Mouse (Mus musculus) frontal cortex, postnatal 36 days (tissue): Measurements from ENCODE around the gene Exoc6.
"Not testable (repeated sequence)": the region's sequence is repeated elsewhere in the genome, so short reads cannot be mapped to it uniquely, and the experiment has no call there.

ENCODE experiments used
- DNase-seq, 2 experiments: peaks; one replicate each; pipeline ENCODE4 v3.0.0; 2022; ENCODE audit warnings: low spot score in 2 of 2

Gene Exoc6

DNA sequence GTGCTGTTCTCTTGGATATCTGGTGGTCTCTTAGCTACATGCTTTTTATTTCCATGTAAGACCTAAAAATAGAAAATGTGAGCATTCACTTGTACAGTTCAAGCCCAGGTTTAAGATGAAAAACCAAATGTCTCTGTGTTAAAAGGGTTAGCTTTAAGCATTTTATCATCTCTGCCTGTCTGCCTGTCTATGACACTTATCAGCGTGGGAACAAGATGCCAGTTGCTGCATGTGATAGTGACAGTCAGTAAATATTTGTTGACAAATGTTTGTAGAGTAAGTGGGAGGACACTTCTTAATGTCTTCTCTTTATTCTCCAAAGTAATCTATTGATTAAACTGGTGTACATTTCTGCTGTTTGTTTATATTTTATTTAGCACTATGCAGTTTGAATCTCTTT, 12.5 kb upstream of the Exoc6 start:
- DNase-seq = no peak

DNA sequence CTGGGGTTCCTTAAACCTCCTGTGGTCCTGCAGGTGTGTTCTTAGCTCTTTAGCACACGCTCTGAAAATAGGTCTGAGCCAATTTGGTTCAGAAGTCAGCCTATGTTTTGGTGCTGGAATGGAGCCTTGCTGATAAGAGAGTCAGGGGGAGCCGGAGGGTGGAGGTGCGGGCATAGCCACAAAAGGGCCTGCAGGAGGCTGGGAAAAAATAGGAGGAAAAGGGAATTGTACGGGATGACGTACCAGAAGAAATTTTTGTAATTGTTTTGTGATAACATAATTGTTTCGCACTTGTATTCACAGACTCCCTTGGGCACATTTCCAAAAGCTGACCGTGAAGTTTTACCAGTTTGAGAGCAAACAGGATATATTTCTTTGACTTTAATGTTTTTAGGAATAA, 10.0 kb upstream of the Exoc6 start:
- DNase-seq = no peak

DNA sequence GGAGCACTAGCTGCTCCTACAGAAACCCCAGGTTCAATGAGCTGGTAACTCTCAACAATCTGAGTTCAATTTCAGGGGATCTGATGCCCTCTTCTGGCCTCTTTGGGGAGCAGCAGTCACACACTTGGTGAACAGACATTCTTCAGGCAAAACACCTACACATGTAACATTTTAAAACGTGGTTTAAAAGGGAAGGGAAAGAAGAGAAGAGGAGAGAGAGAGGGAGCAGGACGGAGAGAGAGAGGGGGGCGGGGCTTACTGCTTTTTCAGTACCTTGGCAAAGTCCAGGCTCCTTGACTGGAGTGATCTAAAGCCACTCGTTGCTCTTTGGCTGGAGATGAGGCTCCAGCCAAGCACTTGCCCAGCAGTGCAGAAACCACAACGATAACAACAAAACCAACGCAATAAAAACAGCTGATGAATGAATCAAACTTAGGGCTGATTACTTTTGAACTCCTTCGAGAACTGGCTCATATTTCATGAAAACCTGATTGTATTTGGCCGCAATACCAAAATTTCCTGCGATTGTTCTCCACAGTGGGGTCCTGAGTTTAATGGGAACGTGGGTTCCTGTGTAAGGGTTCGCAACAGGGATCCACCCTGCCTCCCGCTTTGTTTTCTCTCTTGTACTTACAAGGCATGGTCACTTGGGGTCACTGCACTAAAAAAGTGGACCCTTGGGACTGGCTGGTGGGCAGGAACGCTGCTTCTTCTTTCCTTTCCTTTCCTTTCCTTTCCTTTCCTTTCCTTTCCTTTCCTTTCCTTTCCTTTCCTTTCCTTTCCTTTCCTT, 6.5 kb upstream of the Exoc6 start:
- no peak for DNase-seq

- DNase-seq = no peak
Observed at GRCm38 (mm10) chr19:37544476-37544875, 5.7 kb upstream of the Exoc6 start.

- DNase-seq = no peak
Observed at GRCm38 (mm10) chr19:37545231-37545630, 5.0 kb upstream of the Exoc6 start.

- no peak for DNase-seq
Observed at GRCm38 (mm10) chr19:37545725-37546124, 4.5 kb upstream of the Exoc6 start.

DNA sequence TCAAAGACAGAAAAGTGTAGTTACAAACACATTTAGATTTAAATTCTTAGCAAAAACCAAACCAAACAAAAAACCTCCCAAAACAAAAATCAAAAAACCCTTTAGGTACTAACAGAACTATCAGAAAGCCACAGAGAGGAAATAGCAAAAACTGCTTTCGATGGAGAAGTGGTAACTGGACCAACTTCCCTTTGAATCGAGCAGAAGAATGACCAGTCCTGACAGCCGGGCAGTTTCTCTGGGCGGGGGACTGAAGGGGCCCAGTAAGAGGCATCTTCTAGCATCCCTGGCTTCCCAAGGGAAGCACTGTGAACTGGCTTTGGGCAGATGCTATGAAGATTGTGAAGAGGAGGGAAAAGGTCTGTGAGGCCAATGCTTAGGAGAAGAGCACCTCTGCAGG, 3.4 kb upstream of the Exoc6 start:
- DNase-seq = no peak

DNA sequence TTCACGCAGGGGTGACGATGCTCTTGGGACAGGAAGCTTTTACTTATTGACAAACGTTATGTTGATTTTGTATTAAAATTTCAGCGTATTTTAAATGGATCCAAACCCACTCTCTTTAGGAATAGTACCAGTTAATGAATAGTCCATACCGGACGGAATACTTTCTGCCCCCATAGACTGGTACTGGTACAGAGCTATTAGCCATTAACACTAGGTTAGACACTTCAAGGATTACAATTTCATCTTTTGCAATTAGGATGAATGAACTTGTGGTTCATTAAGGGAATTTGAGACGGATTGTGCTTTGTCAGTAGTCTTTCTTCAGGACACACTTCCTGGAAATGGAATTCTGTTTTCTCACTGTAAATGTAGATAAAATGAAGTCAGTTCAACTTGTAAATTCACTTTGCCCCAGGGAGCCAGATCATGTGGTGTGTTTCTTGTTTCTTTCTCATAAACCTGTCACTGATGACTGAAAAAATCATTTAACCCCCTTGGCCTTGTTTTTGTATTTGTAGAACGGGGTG, 885 bp downstream of the Exoc6 start:
- DNase-seq = no peak

- DNase-seq = no peak
Observed at GRCm38 (mm10) chr19:37553376-37554265, 3.4 kb downstream of the Exoc6 start.

DNA sequence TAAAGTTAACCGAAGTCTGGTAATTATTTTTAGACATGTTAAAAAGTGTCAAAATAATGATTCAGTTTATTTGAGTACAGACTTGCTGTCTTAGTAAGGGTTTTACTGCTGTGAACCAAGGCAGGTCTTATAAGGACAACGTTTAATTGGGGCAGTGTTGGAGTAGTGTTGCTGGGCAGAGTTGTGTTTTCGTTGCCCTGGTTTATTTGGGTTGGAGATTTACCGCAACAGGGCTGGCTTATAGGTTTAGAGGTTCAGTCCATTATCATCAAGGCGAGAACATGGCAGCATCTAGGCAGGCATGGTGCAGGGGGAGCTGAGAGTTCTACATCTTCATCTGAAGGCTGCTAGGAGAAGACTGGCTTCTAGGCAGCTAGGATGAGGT, 4.0 kb downstream of the Exoc6 start:
- DNase-seq = not testable (repeated sequence)

- DNase-seq = no peak
Observed at GRCm38 (mm10) chr19:37555863-37556566, 5.8 kb downstream of the Exoc6 start.

- DNase-seq = no peak
Observed at GRCm38 (mm10) chr19:37557898-37558297, 7.7 kb downstream of the Exoc6 start.

GRCm38 (mm10) chr19:37559286-37560079, 9.3 kb downstream of the Exoc6 start:
- no peak for DNase-seq

- no peak for DNase-seq
Observed at GRCm38 (mm10) chr19:37560080-37560427, 9.8 kb downstream of the Exoc6 start.

- DNase-seq = no peak
Observed at GRCm38 (mm10) chr19:37561106-37561892, 11.1 kb downstream of the Exoc6 start.

DNA sequence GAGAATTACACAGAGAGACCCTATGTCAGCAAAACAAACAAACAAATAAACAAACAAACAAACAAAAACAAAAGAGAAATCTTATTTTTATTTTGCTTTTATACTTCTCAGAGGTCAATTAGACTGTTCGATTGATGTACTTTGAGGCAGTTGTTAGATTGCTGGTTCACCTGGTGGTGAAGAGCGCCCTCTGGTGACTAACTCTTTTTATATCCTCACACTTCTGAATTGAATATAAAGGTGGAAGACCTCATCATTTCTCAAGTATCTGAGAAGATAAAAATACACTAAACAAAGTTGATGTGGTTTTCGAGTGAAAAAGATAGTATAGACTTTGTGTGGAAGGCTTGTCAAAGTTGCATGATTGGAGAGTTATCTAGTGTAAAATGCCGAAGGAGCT, 13.5 kb downstream of the Exoc6 start:
- DNase-seq = peak in 1 of 2 experiments; percentile 43

DNA sequence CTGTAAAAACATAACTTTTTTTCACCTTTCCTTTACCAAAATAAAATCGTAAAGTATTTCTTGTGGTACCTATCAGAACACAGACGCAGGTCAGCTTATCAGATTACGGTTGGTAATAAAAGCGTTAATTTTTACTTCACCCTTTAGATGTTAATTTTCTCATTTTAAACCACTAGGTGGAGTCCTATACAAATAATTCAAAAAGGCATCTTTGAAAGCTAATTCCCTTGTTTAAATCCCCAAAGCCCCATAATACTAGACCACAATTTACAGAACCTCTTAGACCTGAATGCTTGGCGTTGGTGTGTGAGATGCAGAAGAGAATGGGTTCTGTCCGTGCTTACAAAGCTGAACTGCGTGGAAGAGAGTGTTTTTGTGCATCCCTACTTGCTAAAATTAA, 15.6 kb downstream of the Exoc6 start:
- DNase-seq = no peak

DNA sequence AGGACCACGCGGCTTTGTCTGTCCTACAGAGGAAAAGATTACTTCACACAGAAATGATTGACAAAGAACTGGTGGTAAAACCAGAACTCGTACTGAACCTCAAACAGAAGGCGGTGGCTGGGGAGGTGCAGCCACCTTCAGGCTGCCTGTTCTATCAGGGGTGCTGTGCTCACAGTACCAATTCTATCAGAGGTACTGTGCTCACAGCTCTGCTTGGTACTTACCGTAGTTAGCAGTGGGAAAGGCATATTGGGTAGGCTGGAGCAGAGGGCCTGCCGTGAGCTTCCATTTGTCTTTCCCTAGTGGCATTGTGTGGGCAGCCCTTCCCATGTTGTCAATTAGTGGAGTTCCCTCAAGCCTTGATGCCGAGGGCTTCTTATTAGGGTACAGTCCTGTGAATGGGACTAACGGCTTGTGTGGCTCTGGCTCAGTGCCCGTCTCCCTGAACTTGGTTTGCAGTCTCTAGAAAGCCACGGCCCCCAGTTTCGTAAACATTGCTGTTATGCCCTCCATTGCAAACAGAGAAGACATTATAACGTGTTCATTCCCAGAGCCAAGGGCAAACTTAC, 19.1 kb downstream of the Exoc6 start:
- DNase-seq = no peak

- DNase-seq = no peak
Observed at GRCm38 (mm10) chr19:37570966-37571718, 20.9 kb downstream of the Exoc6 start.
